Mouse (Mus musculus) midbrain, postnatal 0 days (tissue): ENCODE results near the gene Gramd1a. TPM values are rescaled to one million over a fixed set of nuclear protein-coding genes. Genes with fewer than 3 reads are reported as not detected.

ENCODE experiments used
- ATAC-seq: fragments of 200-750 bp; cut with Nextera tagmentation; 2 replicates; pipeline ENCODE4 v1.8.0; 2017; ENCODE audit warnings: moderate number of reproducible peaks, mild to moderate bottlenecking, moderate TSS enrichment, moderate library complexity; ENCODE audit not compliant: low FRiP score
- DNase-seq: peaks from one replicate; pipeline ENCODE4 v3.0.0-alpha.2; 2015; ENCODE audit warnings: low spot score
- H3K27ac ChIP-seq: fragments of 300-500 bp; sonication (generic); 2 replicates; pipeline ENCODE4 v1.5.1; 2014; ENCODE audit warnings: low read depth, mild to moderate bottlenecking, low read length, mixed read lengths
- H3K27me3 ChIP-seq: fragments of 300-500 bp; sonication (generic); 2 replicates; pipeline ENCODE4 v1.6.1; 2014; ENCODE audit warnings: low read length, control low read depth, mixed read lengths; ENCODE audit not compliant: insufficient read depth
- H3K36me3 ChIP-seq: fragments of 300-500 bp; sonication (generic); 2 replicates; pipeline ENCODE4 v1.6.1; 2014; ENCODE audit warnings: low read length, control low read depth, mixed read lengths; ENCODE audit not compliant: insufficient read depth
- H3K4me1 ChIP-seq: fragments of 300-500 bp; sonication (generic); 2 replicates; pipeline ENCODE4 v1.6.1; 2014; ENCODE audit warnings: mild to moderate bottlenecking, control low read depth, antibody characterized with exemption, low read length, mixed read lengths; ENCODE audit not compliant: insufficient read depth
- H3K4me2 ChIP-seq: fragments of 300-500 bp; sonication (generic); 2 replicates; pipeline ENCODE4 v1.6.1; 2014; ENCODE audit warnings: low read depth, mild to moderate bottlenecking, low read length, mixed read lengths; ENCODE audit not compliant: poor library complexity, severe bottlenecking
- H3K4me3 ChIP-seq: fragments of 300-500 bp; sonication (generic); 2 replicates; pipeline ENCODE4 v1.5.1; 2014; ENCODE audit warnings: low read depth, mild to moderate bottlenecking, low read length, moderate library complexity
- H3K9ac ChIP-seq: fragments of 300-500 bp; sonication (generic); replicated peaks from 2 replicates; pipeline ENCODE4 v1.6.1; 2014; ENCODE audit warnings: mild to moderate bottlenecking, low read length, moderate library complexity, mixed read lengths; ENCODE audit not compliant: poor library complexity, severe bottlenecking
- H3K9me3 ChIP-seq: fragments of 300-500 bp; sonication (generic); 2 replicates; pipeline ENCODE4 v1.6.1; 2016; ENCODE audit warnings: low read length, control low read depth
- CTCF ChIP-seq: IDR thresholded peaks from 2 replicates; pipeline ENCODE4 v1.5.1; 2016; ENCODE audit warnings: antibody characterized with exemption, mild to moderate bottlenecking
- WGBS: fragments of 180-500 bp; shearing (Covaris S2); extraction: QIAGEN DNeasy Blood & Tissue Kit; methylation state at CpG from one replicate; pipeline ENCODE4 v1.1.7; 2014; 5-methylcytosine and 5-hydroxymethylcytosine counted together
- polyA plus RNA-seq: library from polyadenylated mRNA; unstranded; fragments of >200 nt; fragmentation: Nextera tagmentation; extraction: Ambion mirVana; gene quantifications from 2 replicates; pipeline ENCODE4 v1.2.1, GENCODE M21; 2015
- total RNA-seq: library from RNA; depleted of rRNA; stranded (reverse); fragments of >200 nt; gene quantifications from 2 replicates; pipeline ENCODE4 v1.2.3, GENCODE M21; 2014

Gene Gramd1a
- total and polyA plus RNA-seq, 2 experiments from 2014 or later: 160 to 270 TPM

- Histone ChIP-seq H3K27ac (no peak overlapping the region), H3K36me3 (no peaks in the 10 kb centered on the region), H3K4me3 (no peak overlapping the region), H3K9me3 (no peaks in the 10 kb centered on the region), H3K4me1 (no peaks in the 10 kb centered on the region), H3K9ac (no peak overlapping the region), H3K4me2 (no peak overlapping the region), H3K27me3 (no peaks in the 10 kb centered on the region)
- WGBS: 67% methylated on average over 15 of the region's 15 CpGs
- no peak for DNase-seq
- TF ChIP-seq CTCF: peak; percentile 59
- no peak for ATAC-seq
These were observed 50.5 kb downstream of the Gramd1a start for GRCm38 (mm10) chr7:31105061-31105768.

GRCm38 (mm10) chr7:31100786-31101185, 54.9 kb downstream of the Gramd1a start:
- TF ChIP-seq CTCF: no peak
- no peak for ATAC-seq
- H3K27ac ChIP-seq: no peak overlapping the region

GRCm38 (mm10) chr7:31099612-31099982, 56.1 kb downstream of the Gramd1a start:
- no peaks in the 10 kb centered on the region for H3K4me1 ChIP-seq
- no peaks in the 10 kb centered on the region for H3K27me3 ChIP-seq
- H3K9ac ChIP-seq: no peak overlapping the region
- 89% methylated on average over 6 of the region's 6 CpGs for WGBS
- no peak overlapping the region for H3K27ac ChIP-seq
- no peak overlapping the region for H3K4me2 ChIP-seq
- H3K36me3 ChIP-seq: no peaks in the 10 kb centered on the region
- peak; percentile 20; the same call in 1 of the 2 replicates for TF ChIP-seq CTCF
- DNase-seq (no peak), ATAC-seq (no peak)
- H3K9me3 ChIP-seq: no peaks in the 10 kb centered on the region
- H3K4me3 ChIP-seq: no peak overlapping the region

More at GRCm38 (mm10) chr7:31100786-31101185, 54.9 kb downstream of the Gramd1a start:
- DNase-seq: no peak
- Histone ChIP-seq H3K4me1 (no peaks in the 10 kb centered on the region), H3K4me2 (no peak overlapping the region), H3K27me3 (no peaks in the 10 kb centered on the region), H3K9ac (no peak overlapping the region), H3K9me3 (no peaks in the 10 kb centered on the region), H3K36me3 (no peaks in the 10 kb centered on the region), H3K4me3 (no peak overlapping the region)
- WGBS: 83% methylated on average over 14 of the region's 14 CpGs

GRCm38 (mm10) chr7:31098697-31099611, 56.7 kb downstream of the Gramd1a start:
- Histone ChIP-seq H3K27me3 (no peaks in the 10 kb centered on the region), H3K4me2 (no peak overlapping the region), H3K9ac (no peak overlapping the region), H3K4me1 (no peaks in the 10 kb centered on the region), H3K36me3 (no peaks in the 10 kb centered on the region), H3K9me3 (no peaks in the 10 kb centered on the region), H3K27ac (no peak overlapping the region), H3K4me3 (no peak overlapping the region)
- TF ChIP-seq CTCF: peak; percentile 47
- DNase-seq (no peak), ATAC-seq (no peak)
- WGBS: 81% methylated on average over 22 of the region's 22 CpGs

GRCm38 (mm10) chr7:31097583-31098248, 58.0 kb downstream of the Gramd1a start:
- DNase-seq (peak; percentile 96), ATAC-seq (peak; percentile 89)
- Histone ChIP-seq H3K27ac (no peak overlapping the region), H3K9me3 (no peaks in the 10 kb centered on the region), H3K9ac (no peak overlapping the region), H3K4me3 (no peak overlapping the region), H3K36me3 (no peaks in the 10 kb centered on the region), H3K4me2 (peak overlapping the region; percentile 32), H3K4me1 (no peaks in the 10 kb centered on the region), H3K27me3 (no peaks in the 10 kb centered on the region)
- 44% methylated on average over 19 of the region's 20 CpGs for WGBS
- TF ChIP-seq CTCF: peak; percentile 98
